Mouse (Mus musculus): Measurements from ENCODE around the gene Wnt3a. TPM values are rescaled to one million over a fixed set of nuclear protein-coding genes. Genes with fewer than 3 reads are reported as not detected.
"Not testable (repeated sequence)": the region's sequence is repeated elsewhere in the genome, so short reads cannot be mapped to it uniquely, and the experiment has no call there.

Gene Wnt3a
- total RNA-seq, 2 experiments from 2014 or later: not detected

GRCm38 (mm10) chr11:59225167-59225566, 65.4 kb downstream of the Wnt3a start:
- no peak for ATAC-seq (replicated peaks; ENCODE audit: poor library complexity, severe bottlenecking)

- no peak for ATAC-seq (replicated peaks; ENCODE audit: poor library complexity, severe bottlenecking)
These were observed 66.1 kb downstream of the Wnt3a start for GRCm38 (mm10) chr11:59224470-59224869.

- no peak for ATAC-seq (replicated peaks; ENCODE audit: poor library complexity, severe bottlenecking)
These were observed 66.5 kb downstream of the Wnt3a start for GRCm38 (mm10) chr11:59224025-59224424.

GRCm38 (mm10) chr11:59222306-59222705, 68.2 kb downstream of the Wnt3a start:
- ATAC-seq (replicated peaks; ENCODE audit: poor library complexity, severe bottlenecking): no peak

- peak; percentile 70 for ATAC-seq (replicated peaks; ENCODE audit: poor library complexity, severe bottlenecking)
These were observed 68.9 kb downstream of the Wnt3a start for GRCm38 (mm10) chr11:59221604-59222003.

GRCm38 (mm10) chr11:59219064-59219463, 71.5 kb downstream of the Wnt3a start:
- peak; percentile 30; the same call in 1 of the 2 replicates for ATAC-seq (replicated peaks; ENCODE audit: poor library complexity, severe bottlenecking)

GRCm38 (mm10) chr11:59218389-59218998, 72.1 kb downstream of the Wnt3a start:
- ATAC-seq (replicated peaks; ENCODE audit: poor library complexity, severe bottlenecking): no peak

- no peak for ATAC-seq (replicated peaks; ENCODE audit: poor library complexity, severe bottlenecking)
These were observed 73.6 kb downstream of the Wnt3a start for GRCm38 (mm10) chr11:59216955-59217354.

GRCm38 (mm10) chr11:59212892-59213494, 77.6 kb downstream of the Wnt3a start:
- no peak for ATAC-seq (replicated peaks; ENCODE audit: poor library complexity, severe bottlenecking)

- peak; percentile 65 for ATAC-seq (replicated peaks; ENCODE audit: poor library complexity, severe bottlenecking)
These were observed 78.2 kb downstream of the Wnt3a start for GRCm38 (mm10) chr11:59212320-59212719.

GRCm38 (mm10) chr11:59211561-59211960, 79.0 kb downstream of the Wnt3a start:
- ATAC-seq (replicated peaks; ENCODE audit: poor library complexity, severe bottlenecking): not testable (repeated sequence)

GRCm38 (mm10) chr11:59210020-59210419, 80.5 kb downstream of the Wnt3a start:
- no peak for ATAC-seq (replicated peaks; ENCODE audit: poor library complexity, severe bottlenecking)

- ATAC-seq (replicated peaks; ENCODE audit: poor library complexity, severe bottlenecking): no peak
These were observed 81.0 kb downstream of the Wnt3a start for GRCm38 (mm10) chr11:59209580-59209979.

- ATAC-seq (replicated peaks; ENCODE audit: poor library complexity, severe bottlenecking): peak; percentile 60
These were observed 81.5 kb downstream of the Wnt3a start for GRCm38 (mm10) chr11:59209003-59209441.

- peak; percentile 60 for ATAC-seq (replicated peaks; ENCODE audit: poor library complexity, severe bottlenecking)
These were observed 82.3 kb downstream of the Wnt3a start, which contains the start of gene 2310033P09Rik for GRCm38 (mm10) chr11:59208153-59208831. Gene 2310033P09Rik (plus strand): TSS chr11:59208321.

GRCm38 (mm10) chr11:59202081-59202995, 88.2 kb downstream of the Wnt3a start, which contains the start of gene Mrpl55:
Gene Mrpl55 (plus strand): TSS chr11:59202486.
- peak; percentile 93 for ATAC-seq (replicated peaks; ENCODE audit: poor library complexity, severe bottlenecking)

GRCm38 (mm10) chr11:59201216-59202002, 89.1 kb downstream of the Wnt3a start:
- peak; percentile 71 for ATAC-seq (replicated peaks; ENCODE audit: poor library complexity, severe bottlenecking)
